Mouse (Mus musculus): ENCODE results near the gene Alg14. TPM values are rescaled to one million over a fixed set of nuclear protein-coding genes. Genes with fewer than 3 reads are reported as not detected.

Gene Alg14
- total and polyA plus RNA-seq, 2 experiments from 2014 or later: 28.2 to 31.6 TPM

- WGBS: 69% methylated on average over 9 of the region's 9 CpGs
- ATAC-seq: no peak
- Histone ChIP-seq H3K36me3 (ENCODE audit: insufficient read depth) (no peaks in the 10 kb centered on the region), H3K4me2 (ENCODE audit: low read depth) (no peak overlapping the region), H3K27me3 (ENCODE audit: insufficient read depth, low read length) (no peaks in the 10 kb centered on the region), H3K9me3 (ENCODE audit: low read length) (no peaks in the 10 kb centered on the region), H3K4me1 (ENCODE audit: insufficient read depth) (no peaks in the 10 kb centered on the region), H3K27ac (ENCODE audit: low read depth, low read length) (no peak overlapping the region), H3K4me3 (ENCODE audit: low read depth, low read length) (no peak overlapping the region), H3K9ac (no peak overlapping the region)
- TF ChIP-seq CTCF (IDR thresholded peaks at IDR 0.05; ENCODE audit: low read depth): no peak
- no peak for DNase-seq
These were observed 21.4 kb downstream of the Alg14 start for GRCm38 (mm10) chr3:121312979-121313378.

DNA sequence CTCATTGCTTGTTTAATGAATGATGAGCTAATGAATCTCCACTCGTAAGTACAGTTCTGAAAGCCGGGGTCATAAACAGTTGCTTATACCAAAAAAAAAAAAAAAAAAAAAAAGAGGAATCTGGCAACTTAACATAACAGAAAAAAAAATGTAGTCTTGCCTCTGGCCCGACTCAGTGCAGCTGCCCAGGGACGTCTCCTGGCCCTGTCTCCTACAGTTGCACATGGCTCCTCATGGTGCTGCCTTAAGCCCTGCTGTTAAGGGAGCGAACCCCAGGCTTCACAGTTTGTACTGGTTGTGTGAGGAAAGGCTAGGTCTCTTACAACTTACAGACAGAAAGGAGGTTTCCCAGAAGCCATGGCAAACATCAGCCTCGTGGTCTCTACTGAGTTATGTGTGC, 22.6 kb downstream of the Alg14 start:
- Histone ChIP-seq H3K4me1 (ENCODE audit: insufficient read depth) (no peaks in the 10 kb centered on the region), H3K9ac (no peak overlapping the region), H3K27me3 (ENCODE audit: insufficient read depth, low read length) (no peaks in the 10 kb centered on the region), H3K4me2 (ENCODE audit: low read depth) (no peak overlapping the region), H3K4me3 (ENCODE audit: low read depth, low read length) (no peak overlapping the region), H3K36me3 (ENCODE audit: insufficient read depth) (no peaks in the 10 kb centered on the region), H3K27ac (ENCODE audit: low read depth, low read length) (no peak overlapping the region), H3K9me3 (ENCODE audit: low read length) (no peaks in the 10 kb centered on the region)
- TF ChIP-seq CTCF (IDR thresholded peaks at IDR 0.05; ENCODE audit: low read depth): no peak
- no peak for DNase-seq
- WGBS: 83% methylated on average over 6 of the region's 6 CpGs
- ATAC-seq: no peak

GRCm38 (mm10) chr3:121315498-121315897, 23.9 kb downstream of the Alg14 start:
- 85% methylated on average over 7 of the region's 7 CpGs for WGBS
- H3K27ac ChIP-seq (ENCODE audit: low read depth, low read length): no peak overlapping the region
- H3K9ac ChIP-seq: no peak overlapping the region
- no peak overlapping the region for H3K4me2 ChIP-seq (ENCODE audit: low read depth)
- DNase-seq (no peak), ATAC-seq (no peak)
- H3K4me1 ChIP-seq (ENCODE audit: insufficient read depth): no peaks in the 10 kb centered on the region
- H3K9me3 ChIP-seq (ENCODE audit: low read length): no peaks in the 10 kb centered on the region
- TF ChIP-seq CTCF (IDR thresholded peaks at IDR 0.05; ENCODE audit: low read depth): no peak
- no peak overlapping the region for H3K4me3 ChIP-seq (ENCODE audit: low read depth, low read length)
- no peaks in the 10 kb centered on the region for H3K27me3 ChIP-seq (ENCODE audit: insufficient read depth, low read length)
- no peaks in the 10 kb centered on the region for H3K36me3 ChIP-seq (ENCODE audit: insufficient read depth)

- ATAC-seq (no peak), DNase-seq (no peak)
- Histone ChIP-seq H3K27ac (ENCODE audit: low read depth, low read length) (no peak overlapping the region), H3K9ac (no peak overlapping the region), H3K4me2 (ENCODE audit: low read depth) (no peak overlapping the region), H3K4me1 (ENCODE audit: insufficient read depth) (no peaks in the 10 kb centered on the region), H3K9me3 (ENCODE audit: low read length) (no peaks in the 10 kb centered on the region), H3K36me3 (ENCODE audit: insufficient read depth) (no peaks in the 10 kb centered on the region), H3K4me3 (ENCODE audit: low read depth, low read length) (no peak overlapping the region), H3K27me3 (ENCODE audit: insufficient read depth, low read length) (no peaks in the 10 kb centered on the region)
- TF ChIP-seq CTCF (IDR thresholded peaks at IDR 0.05; ENCODE audit: low read depth): no peak
- 94% methylated on average over 6 of the region's 6 CpGs for WGBS
These were observed 28.3 kb downstream of the Alg14 start for GRCm38 (mm10) chr3:121319906-121320305.

DNA sequence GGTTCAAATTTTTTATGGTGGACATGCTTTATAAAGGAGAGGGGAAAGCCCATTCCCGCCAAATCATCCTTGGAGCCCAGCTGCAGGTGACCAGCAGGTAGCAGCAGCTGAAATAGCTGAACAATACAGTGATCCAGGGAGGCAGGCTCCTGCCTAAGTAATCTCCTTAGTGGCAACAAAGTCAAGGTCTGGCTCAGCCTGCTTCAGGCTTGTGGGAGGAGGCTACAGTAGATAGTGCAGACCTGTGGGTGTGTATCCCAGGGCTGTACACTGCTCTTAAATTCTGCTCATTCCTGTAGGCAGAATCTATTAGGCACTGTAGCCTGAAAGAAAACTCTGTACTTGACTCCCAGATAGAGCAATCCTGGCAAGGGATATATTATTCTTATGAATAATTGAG, 29.3 kb downstream of the Alg14 start:
- ATAC-seq: no peak
- no peak overlapping the region for H3K27ac ChIP-seq (ENCODE audit: low read depth, low read length)
- no peak overlapping the region for H3K4me3 ChIP-seq (ENCODE audit: low read depth, low read length)
- TF ChIP-seq CTCF (IDR thresholded peaks at IDR 0.05; ENCODE audit: low read depth): no peak
- no peaks in the 10 kb centered on the region for H3K9me3 ChIP-seq (ENCODE audit: low read length)
- no peaks in the 10 kb centered on the region for H3K36me3 ChIP-seq (ENCODE audit: insufficient read depth)
- no peak overlapping the region for H3K4me2 ChIP-seq (ENCODE audit: low read depth)
- WGBS: 50% methylated on average over 1 of the region's 1 CpGs
- no peak overlapping the region for H3K9ac ChIP-seq
- DNase-seq: no peak
- H3K4me1 ChIP-seq (ENCODE audit: insufficient read depth): no peaks in the 10 kb centered on the region
- no peaks in the 10 kb centered on the region for H3K27me3 ChIP-seq (ENCODE audit: insufficient read depth, low read length)

DNA sequence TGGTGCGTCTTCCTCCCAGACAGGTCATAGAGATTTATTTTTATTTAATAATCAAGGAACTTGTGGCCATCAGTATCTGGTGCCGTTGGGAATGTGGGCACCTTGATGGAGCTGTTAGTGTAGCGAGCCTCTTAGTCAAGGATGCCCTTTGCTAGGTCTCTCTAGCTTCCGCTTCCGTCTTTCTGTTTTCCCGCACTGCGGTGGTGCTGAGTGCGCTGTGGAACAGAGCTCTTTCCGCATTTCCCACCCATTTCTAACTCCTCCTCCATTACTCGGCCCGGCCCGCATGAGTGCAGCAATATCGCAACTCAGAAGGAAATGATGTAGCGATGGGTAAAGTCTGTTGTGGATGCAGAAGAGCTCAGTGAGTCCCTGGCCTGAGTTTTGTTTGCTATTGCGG, 31.8 kb downstream of the Alg14 start:
- H3K27ac ChIP-seq (ENCODE audit: low read depth, low read length): no peak overlapping the region
- DNase-seq: no peak
- WGBS: 97% methylated on average over 15 of the region's 15 CpGs
- H3K4me2 ChIP-seq (ENCODE audit: low read depth): no peak overlapping the region
- no peaks in the 10 kb centered on the region for H3K9me3 ChIP-seq (ENCODE audit: low read length)
- H3K4me1 ChIP-seq (ENCODE audit: insufficient read depth): no peaks in the 10 kb centered on the region
- H3K27me3 ChIP-seq (ENCODE audit: insufficient read depth, low read length): no peaks in the 10 kb centered on the region
- no peak overlapping the region for H3K4me3 ChIP-seq (ENCODE audit: low read depth, low read length)
- H3K36me3 ChIP-seq (ENCODE audit: insufficient read depth): no peaks in the 10 kb centered on the region
- ATAC-seq: no peak
- TF ChIP-seq CTCF (IDR thresholded peaks at IDR 0.05; ENCODE audit: low read depth): no peak
- H3K9ac ChIP-seq: no peak overlapping the region

DNA sequence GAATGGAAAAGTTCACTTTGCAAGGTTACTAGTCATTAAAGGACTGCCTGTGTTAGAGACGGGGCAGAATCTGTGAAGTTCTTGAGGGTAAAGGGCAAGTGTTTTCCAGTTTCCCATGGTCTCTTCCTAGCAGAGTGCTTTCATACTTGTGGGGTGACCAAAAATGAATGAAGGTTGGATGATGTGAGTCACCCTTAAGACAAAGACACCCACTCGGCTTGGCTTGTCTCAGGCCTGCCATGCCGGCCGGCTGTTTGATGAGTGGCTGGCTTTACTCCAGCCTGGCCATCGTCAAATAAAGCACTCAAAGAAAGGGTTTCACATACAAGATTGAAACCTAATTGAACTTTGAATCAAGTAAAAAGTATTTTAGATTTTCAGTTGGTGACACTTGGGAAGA, 35.8 kb downstream of the Alg14 start:
- WGBS: 35% methylated on average over 5 of the region's 5 CpGs
- TF ChIP-seq CTCF (IDR thresholded peaks at IDR 0.05; ENCODE audit: low read depth): no peak
- Histone ChIP-seq H3K9ac (no peak overlapping the region), H3K4me2 (ENCODE audit: low read depth) (no peak overlapping the region), H3K9me3 (ENCODE audit: low read length) (no peaks in the 10 kb centered on the region), H3K4me1 (ENCODE audit: insufficient read depth) (no peaks in the 10 kb centered on the region), H3K36me3 (ENCODE audit: insufficient read depth) (no peaks in the 10 kb centered on the region), H3K27ac (ENCODE audit: low read depth, low read length) (no peak overlapping the region), H3K27me3 (ENCODE audit: insufficient read depth, low read length) (no peaks in the 10 kb centered on the region), H3K4me3 (ENCODE audit: low read depth, low read length) (no peak overlapping the region)
- DNase-seq (no peak), ATAC-seq (no peak)

GRCm38 (mm10) chr3:121329647-121330046, 38.1 kb downstream of the Alg14 start:
- TF ChIP-seq CTCF (IDR thresholded peaks at IDR 0.05; ENCODE audit: low read depth): no peak
- H3K27ac ChIP-seq (ENCODE audit: low read depth, low read length): no peak overlapping the region
- H3K9me3 ChIP-seq (ENCODE audit: low read length): no peaks in the 10 kb centered on the region
- 38% methylated on average over 10 of the region's 10 CpGs for WGBS
- H3K9ac ChIP-seq: no peak overlapping the region
- no peaks in the 10 kb centered on the region for H3K4me1 ChIP-seq (ENCODE audit: insufficient read depth)
- no peak overlapping the region for H3K4me3 ChIP-seq (ENCODE audit: low read depth, low read length)
- ATAC-seq (peak; percentile 47; the same call in 1 of the 2 replicates), DNase-seq (peak; percentile 30)
- H3K27me3 ChIP-seq (ENCODE audit: insufficient read depth, low read length): no peaks in the 10 kb centered on the region
- H3K4me2 ChIP-seq (ENCODE audit: low read depth): no peak overlapping the region
- H3K36me3 ChIP-seq (ENCODE audit: insufficient read depth): no peaks in the 10 kb centered on the region
